Mouse (Mus musculus): ENCODE data around the gene Lmo4.

DNA sequence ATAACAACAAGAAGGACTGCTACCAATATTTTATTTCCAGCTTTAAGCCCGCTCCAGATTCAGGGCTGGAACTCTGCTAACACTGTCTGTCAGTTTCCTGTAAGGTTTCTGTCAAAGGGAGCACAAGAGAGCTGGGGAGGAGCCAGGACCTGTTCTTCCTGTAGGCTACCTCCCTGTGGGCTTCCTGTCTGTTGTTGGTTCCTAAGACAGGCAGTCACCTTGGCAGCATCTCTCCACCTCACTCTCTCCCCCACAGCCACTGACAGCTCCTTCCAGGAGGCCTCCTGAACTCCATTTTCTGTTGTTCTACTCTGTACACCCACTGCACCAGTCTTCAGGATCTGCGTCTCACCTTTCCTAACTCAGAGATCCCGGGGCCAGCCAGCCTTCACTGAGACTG lies 49.3 kb downstream of the Lmo4 start:
- TF ChIP-seq CTCF (IDR thresholded peaks at IDR 0.05; ENCODE audit: extremely low read depth, insufficient read depth, insufficient read length, insufficient replicate concordance) (no peak), POLR2A (IDR thresholded peaks at IDR 0.05; ENCODE audit: low read depth, low read length) (no peak)

All from spleen, adult 2 months (tissue).